Mouse (Mus musculus): ENCODE measurements around the gene Spryd4. TPM values are rescaled to one million over a fixed set of nuclear protein-coding genes. Genes with fewer than 3 reads are reported as not detected.
"Not testable (repeated sequence)": the region's sequence is repeated elsewhere in the genome, so short reads cannot be mapped to it uniquely, and the experiment has no call there.

Spryd4 gene
- polyA plus RNA-seq (2015; fragmentation: Nextera tagmentation; extraction: Ambion mirVana): 26.2 and 29.0 TPM in 2 replicates

DNA sequence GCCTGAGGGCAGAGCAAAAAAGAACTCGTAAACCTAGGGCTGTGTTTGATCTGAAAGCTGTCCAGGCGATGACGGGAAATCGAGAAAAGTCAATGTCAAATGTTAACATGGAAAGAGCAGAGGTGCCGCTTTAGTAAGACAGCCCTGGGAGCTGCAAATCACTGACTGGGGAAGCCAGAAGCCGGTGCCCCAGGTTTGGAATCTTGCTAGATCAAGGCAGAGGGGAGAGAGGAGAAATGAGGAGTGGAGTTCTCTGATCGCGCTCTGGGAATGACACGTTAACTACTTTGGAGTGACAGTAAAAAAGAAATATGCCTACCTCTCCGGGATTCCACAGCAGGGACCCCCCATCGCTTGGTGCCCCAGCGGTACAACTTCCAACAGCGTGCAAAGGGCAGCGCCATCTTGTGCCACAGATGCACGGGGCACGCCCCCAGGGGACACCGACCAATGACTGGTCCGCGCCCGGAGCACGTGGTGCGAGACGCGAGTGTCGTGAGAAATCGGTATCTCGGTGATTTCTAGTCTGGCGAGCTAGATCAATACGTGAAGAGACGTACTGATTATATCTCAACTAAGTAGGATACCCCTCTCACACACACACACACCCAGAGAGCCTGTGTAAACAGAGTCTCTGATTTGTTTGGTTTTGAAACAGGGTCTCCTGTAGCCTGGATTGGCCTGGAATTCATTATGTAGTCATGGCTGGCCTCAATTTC is at the start of gene Spryd4:
TSS of gene Spryd4 (minus strand) at position 418 of the 719 bp plus-strand sequence.
- H3K4me3 ChIP-seq (replicated peaks): peak within 1 kb of the TSS; percentile 70
- peak; percentile 86 for ATAC-seq (ENCODE audit: insufficient read depth)

DNA sequence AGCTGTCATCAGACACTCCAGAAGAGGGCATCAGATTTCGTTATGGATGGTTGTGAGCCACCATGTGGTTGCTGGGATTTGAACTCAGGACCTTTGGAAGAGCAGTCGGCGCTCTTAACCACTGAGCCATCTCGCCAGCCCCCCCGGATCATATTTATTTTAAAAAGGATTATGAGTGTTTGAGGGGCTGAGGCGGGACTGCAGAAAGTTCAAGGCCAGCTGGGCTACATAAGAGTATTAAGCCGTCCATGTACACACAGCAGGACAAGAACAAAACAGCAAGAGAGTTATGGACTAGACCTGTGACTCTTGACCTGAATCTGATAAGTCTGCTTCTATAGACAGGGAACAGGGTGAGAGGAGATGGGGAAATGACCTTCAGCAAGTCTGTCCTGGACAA is 48.8 kb upstream of the Spryd4 start:
- H3K4me2 ChIP-seq; H3K4me1 ChIP-seq (replicated peaks); H3K27ac ChIP-seq (replicated peaks); ATAC-seq (ENCODE audit: insufficient read depth); H3K27me3 ChIP-seq; H3K4me3 ChIP-seq (replicated peaks); H3K9ac ChIP-seq; H3K9me3 ChIP-seq (replicated peaks); H3K36me3 ChIP-seq (replicated peaks): not testable (repeated sequence)
- 77% methylated on average over 7 of the region's 7 CpGs for WGBS (ENCODE audit: insufficient replicate concordance)

More for the DNA sequence above, at the start of gene Spryd4:
- H3K9ac ChIP-seq: peak within 1 kb of the TSS; percentile 67
- WGBS (ENCODE audit: insufficient replicate concordance): under 1% methylated on average over 30 of the region's 30 CpGs
- peak within 1 kb of the TSS; percentile 89 for H3K4me2 ChIP-seq
- H3K27ac ChIP-seq (replicated peaks): peak within 1 kb of the TSS; percentile 73
- H3K9me3 ChIP-seq (replicated peaks): no peaks in the 10 kb centered on the region
- peaks cover 18% of the 10 kb centered on the region; the same call in 1 of the 2 replicates for H3K36me3 ChIP-seq (replicated peaks)
- 0 out of 2 replicates have a peak, but pooled peaks cover 11% of the 10 kb centered on the region for H3K27me3 ChIP-seq
- H3K4me1 ChIP-seq (replicated peaks): peaks cover 31% of the 10 kb centered on the region

DNA sequence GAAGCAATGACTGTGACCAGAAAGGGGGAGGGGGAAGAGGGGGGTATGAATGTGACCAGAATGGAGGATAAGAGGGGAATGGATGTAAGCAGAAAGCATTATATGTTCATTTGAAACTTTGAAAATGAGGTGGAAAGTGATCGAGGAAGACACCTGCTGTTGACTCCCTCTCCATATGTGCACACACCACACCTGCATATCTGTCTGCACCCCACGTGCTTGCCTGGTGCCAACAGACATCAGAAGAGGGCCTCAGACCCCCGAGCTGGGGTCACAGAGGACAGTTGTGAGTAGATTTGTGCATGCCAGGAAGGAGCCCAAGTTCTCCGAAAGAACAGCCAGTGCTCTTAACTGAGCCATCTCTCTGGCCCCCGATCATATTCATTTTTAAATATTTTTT is 48.3 kb upstream of the Spryd4 start:
- Histone ChIP-seq H3K9me3 (replicated peaks) (no peaks in the 10 kb centered on the region), H3K9ac (no peak overlapping the region), H3K27me3 (no peaks in the 10 kb centered on the region), H3K4me1 (replicated peaks) (peaks cover 8% of the 10 kb centered on the region), H3K36me3 (replicated peaks) (no peaks in the 10 kb centered on the region), H3K4me2 (no peak overlapping the region), H3K27ac (replicated peaks) (no peak overlapping the region), H3K4me3 (replicated peaks) (no peak overlapping the region)
- 57% methylated on average over 5 of the region's 5 CpGs for WGBS (ENCODE audit: insufficient replicate concordance)
- no peak for ATAC-seq (ENCODE audit: insufficient read depth)

DNA sequence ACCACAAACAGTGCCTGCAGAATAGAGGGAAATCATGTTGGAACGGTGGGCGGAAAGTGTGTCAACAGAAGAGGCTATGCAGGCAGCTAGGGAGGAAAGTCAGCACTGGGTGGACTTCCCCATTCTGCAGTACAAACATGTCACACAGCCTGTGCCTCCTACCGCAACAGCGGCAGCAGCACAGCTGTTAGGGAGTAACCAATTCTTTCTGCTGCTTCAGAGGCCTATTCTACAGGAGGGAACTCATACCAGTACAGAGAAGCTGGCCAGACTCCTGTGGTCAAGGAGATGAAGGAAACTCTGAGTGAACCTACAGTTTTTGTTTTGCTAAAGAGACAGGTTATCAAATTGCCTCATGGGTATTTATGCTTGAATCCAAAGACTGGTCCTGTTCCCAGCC is 47.3 kb upstream of the Spryd4 start:
- H3K27ac ChIP-seq (replicated peaks): peak overlapping the region; percentile 30; the same call in 1 of the 2 replicates
- 0 out of 2 replicates have a peak, but pooled peaks have one; percentile 20 for ATAC-seq (ENCODE audit: insufficient read depth)

DNA sequence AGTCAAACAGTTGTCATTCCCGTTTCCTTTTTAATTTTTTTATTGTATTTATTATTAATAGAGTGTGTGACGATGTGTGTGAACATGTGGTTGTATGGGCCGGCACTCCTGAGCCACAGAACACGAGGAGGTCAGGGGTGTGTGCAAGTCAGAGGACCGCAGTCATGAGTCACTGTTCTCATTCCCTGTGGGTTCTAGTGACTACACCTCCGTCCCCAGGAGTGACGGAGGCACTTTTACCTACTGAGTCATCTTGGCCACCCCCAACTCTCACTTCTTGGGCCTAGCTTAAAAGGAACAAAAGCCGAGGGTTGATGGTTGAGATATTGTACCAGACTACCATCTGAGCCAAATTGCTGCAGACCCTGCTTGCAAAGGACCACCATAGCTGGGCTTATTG is 44.7 kb upstream of the Spryd4 start:
- no peak overlapping the region for H3K4me2 ChIP-seq
- WGBS (ENCODE audit: insufficient replicate concordance): 73% methylated on average over 8 of the region's 8 CpGs
- H3K4me3 ChIP-seq (replicated peaks): no peak overlapping the region
- no peak overlapping the region for H3K27ac ChIP-seq (replicated peaks)
- H3K36me3 ChIP-seq (replicated peaks): peaks cover 19% of the 10 kb centered on the region
- no peak for ATAC-seq (ENCODE audit: insufficient read depth)
- peaks cover 13% of the 10 kb centered on the region for H3K4me1 ChIP-seq (replicated peaks)
- no peaks in the 10 kb centered on the region for H3K27me3 ChIP-seq
- no peak overlapping the region for H3K9ac ChIP-seq
- H3K9me3 ChIP-seq (replicated peaks): no peaks in the 10 kb centered on the region

More for the DNA sequence above, 47.3 kb upstream of the Spryd4 start:
- Histone ChIP-seq H3K9ac (no peak overlapping the region), H3K27me3 (no peaks in the 10 kb centered on the region), H3K4me3 (replicated peaks) (no peak overlapping the region), H3K4me1 (replicated peaks) (peaks cover 11% of the 10 kb centered on the region), H3K36me3 (replicated peaks) (no peaks in the 10 kb centered on the region), H3K4me2 (no peak overlapping the region), H3K9me3 (replicated peaks) (no peaks in the 10 kb centered on the region)
- WGBS (ENCODE audit: insufficient replicate concordance): 13% methylated on average over 4 of the region's 4 CpGs

DNA sequence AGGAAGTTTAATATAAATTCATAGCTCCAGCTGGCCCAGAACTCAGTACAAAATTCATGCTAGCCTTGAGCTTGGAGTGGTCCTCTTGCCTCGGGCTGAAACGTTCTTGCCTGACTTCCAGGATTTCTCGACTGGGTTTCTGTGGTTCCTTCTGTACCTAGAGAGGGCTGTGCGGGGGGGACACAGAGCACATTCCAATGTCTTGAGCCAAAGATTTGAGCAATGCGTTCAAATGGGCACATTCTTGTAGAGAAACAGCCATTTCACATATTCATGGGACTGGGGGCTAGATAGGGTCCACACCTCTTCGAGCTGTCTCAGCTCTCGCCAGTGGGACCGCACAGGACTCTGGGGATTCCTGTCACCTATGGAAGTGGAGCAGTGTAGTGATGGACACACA is 44.3 kb upstream of the Spryd4 start:
- Histone ChIP-seq H3K9me3 (replicated peaks) (no peaks in the 10 kb centered on the region), H3K36me3 (replicated peaks) (peaks cover 23% of the 10 kb centered on the region), H3K4me3 (replicated peaks) (no peak overlapping the region), H3K27ac (replicated peaks) (no peak overlapping the region), H3K27me3 (no peaks in the 10 kb centered on the region), H3K4me1 (replicated peaks) (peaks cover 13% of the 10 kb centered on the region), H3K9ac (no peak overlapping the region), H3K4me2 (no peak overlapping the region)
- no peak for ATAC-seq (ENCODE audit: insufficient read depth)
- WGBS (ENCODE audit: insufficient replicate concordance): 75% methylated on average over 8 of the region's 8 CpGs

DNA sequence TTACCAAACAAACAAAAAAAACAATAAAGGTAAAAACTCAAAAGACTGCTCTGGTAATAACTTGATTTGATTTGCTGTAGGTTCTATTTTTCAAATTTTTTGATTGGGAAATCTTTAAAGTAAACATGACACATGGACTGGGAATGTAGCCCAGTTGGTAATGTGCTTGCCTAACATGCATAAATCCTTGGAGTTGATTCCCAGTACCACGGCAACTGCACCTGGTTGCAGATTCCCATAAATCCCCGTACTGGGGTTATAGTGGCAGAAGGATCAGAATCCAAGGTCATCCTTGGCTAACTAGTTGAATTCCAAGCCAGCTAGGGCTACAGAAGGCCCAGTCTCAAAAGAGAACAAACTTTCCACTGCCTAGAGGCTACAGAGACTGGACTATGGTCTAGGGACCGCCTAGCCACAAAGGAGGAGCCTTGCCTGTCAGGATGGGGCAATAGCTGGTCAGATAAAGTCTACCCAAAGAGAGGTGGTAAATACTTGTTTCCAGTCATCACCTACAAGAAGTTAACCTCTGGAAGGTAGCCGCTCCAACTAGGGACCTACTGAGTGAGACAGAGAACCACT is 42.2 kb upstream of the Spryd4 start, which contains the start of gene Apon:
TSS of gene Apon (plus strand) at position 420 of the 579 bp plus-strand sequence.
- no peak within 1 kb of the TSS for H3K4me3 ChIP-seq (replicated peaks)
- peak within 1 kb of the TSS; percentile 29 for H3K27ac ChIP-seq (replicated peaks)
- peaks cover 44% of the 10 kb centered on the region for H3K36me3 ChIP-seq (replicated peaks)
- H3K9ac ChIP-seq: no peak within 1 kb of the TSS
- H3K9me3 ChIP-seq (replicated peaks): no peaks in the 10 kb centered on the region
- H3K27me3 ChIP-seq: no peaks in the 10 kb centered on the region
- H3K4me2 ChIP-seq: no peak within 1 kb of the TSS
- peaks cover 6% of the 10 kb centered on the region; the same call in 1 of the 2 replicates for H3K4me1 ChIP-seq (replicated peaks)
- ATAC-seq (ENCODE audit: insufficient read depth): 0 out of 2 replicates have a peak, but pooled peaks have one; percentile 19
- 72% methylated on average over 4 of the region's 4 CpGs for WGBS (ENCODE audit: insufficient replicate concordance)

DNA sequence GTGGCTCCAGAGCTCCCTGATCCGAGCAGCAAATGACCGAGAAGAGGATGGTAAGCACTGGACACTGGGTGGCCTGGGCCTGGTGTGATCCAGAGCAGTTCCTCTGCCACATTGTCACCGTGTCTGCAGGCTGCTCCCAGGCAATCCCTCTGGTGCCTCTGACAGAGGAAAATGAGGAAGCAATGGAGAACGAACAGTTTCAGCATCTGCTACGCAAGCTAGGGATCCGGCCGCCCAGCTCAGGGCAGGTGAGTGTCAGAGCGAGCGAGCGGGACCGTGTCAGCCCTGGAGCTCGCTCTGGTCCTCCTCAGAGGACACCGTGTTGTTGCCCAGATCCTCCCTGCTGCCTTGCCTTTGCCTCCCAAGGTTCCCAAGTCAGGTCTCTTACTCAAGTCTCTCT is 39.0 kb upstream of the Spryd4 start:
- H3K36me3 ChIP-seq (replicated peaks): peaks cover 76% of the 10 kb centered on the region
- 83% methylated on average over 13 of the region's 13 CpGs for WGBS (ENCODE audit: insufficient replicate concordance)

DNA sequence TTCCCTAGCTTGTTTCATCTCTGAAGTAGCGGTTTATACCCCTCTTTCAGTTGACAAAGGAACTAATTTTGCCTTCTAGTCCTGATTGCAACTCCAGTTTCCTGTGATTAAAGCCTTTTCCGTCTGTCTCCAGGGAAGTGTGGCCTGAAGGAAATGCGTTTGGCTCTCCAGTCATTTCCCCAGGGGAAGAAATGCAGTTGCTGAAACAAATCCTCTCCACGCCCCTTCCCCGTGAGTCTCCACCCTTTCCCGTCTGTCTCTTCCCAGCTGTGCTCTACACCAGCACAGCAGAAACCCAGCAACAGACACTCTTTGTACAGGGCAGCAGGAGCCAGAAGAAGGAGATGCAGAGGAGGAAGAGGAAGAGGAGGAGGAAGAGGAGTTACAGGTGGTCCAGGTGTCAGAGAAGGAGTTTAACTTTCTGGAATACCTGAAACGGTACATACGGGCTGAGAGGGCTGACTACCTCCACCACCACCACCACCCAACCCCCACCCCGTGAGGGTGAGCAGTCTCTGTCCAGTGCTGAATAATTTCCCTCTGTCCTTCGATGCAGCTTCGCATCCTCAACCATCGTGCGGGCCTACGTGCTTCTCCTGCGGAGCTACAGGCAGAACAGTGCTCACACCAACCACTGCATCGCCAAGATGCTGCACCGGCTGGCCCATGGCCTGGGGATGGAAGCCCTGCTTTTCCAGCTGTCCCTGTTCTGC is 35.6 kb upstream of the Spryd4 start:
- no peak overlapping the region for H3K4me3 ChIP-seq (replicated peaks)
- no peak overlapping the region for H3K27ac ChIP-seq (replicated peaks)
- no peak overlapping the region for H3K9ac ChIP-seq
- no peak overlapping the region for H3K4me2 ChIP-seq
- H3K27me3 ChIP-seq: no peaks in the 10 kb centered on the region
- no peaks in the 10 kb centered on the region for H3K4me1 ChIP-seq (replicated peaks)
- H3K9me3 ChIP-seq (replicated peaks): no peaks in the 10 kb centered on the region
- ATAC-seq (ENCODE audit: insufficient read depth): no peak
- peaks cover 99% of the 10 kb centered on the region for H3K36me3 ChIP-seq (replicated peaks)
- WGBS (ENCODE audit: insufficient replicate concordance): 82% methylated on average over 17 of the region's 17 CpGs

More for the DNA sequence above, 39.0 kb upstream of the Spryd4 start:
- ATAC-seq (ENCODE audit: insufficient read depth): no peak
- Histone ChIP-seq H3K27ac (replicated peaks) (no peak overlapping the region), H3K9ac (no peak overlapping the region), H3K4me2 (no peak overlapping the region), H3K4me1 (replicated peaks) (peaks cover 5% of the 10 kb centered on the region; the same call in 1 of the 2 replicates), H3K27me3 (no peaks in the 10 kb centered on the region), H3K9me3 (replicated peaks) (no peaks in the 10 kb centered on the region), H3K4me3 (replicated peaks) (no peak overlapping the region)

DNA sequence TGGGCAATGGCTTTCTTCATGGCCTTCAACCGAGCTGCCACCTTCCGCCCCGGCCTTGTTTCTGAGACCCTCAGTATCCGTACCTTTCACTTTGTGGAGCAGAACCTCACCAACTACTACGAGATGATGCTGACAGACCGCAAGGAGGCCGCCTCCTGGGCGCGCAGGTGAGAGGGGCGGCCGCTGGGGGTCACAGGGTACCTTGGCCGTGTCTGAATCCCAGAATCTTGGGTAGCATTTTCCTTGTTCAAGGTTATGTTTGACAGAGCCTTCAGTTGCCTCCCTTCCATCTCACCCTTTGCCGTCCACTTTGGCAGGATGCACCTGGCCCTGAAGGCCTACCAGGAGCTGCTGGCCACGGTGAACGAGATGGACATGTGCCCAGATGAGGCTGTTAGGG is 32.5 kb upstream of the Spryd4 start:
- no peak for ATAC-seq (ENCODE audit: insufficient read depth)
- H3K9me3 ChIP-seq (replicated peaks): no peaks in the 10 kb centered on the region
- no peak overlapping the region for H3K4me2 ChIP-seq
- WGBS (ENCODE audit: insufficient replicate concordance): 91% methylated on average over 15 of the region's 15 CpGs
- H3K4me3 ChIP-seq (replicated peaks): no peak overlapping the region
- H3K9ac ChIP-seq: no peak overlapping the region
- no peak overlapping the region for H3K27ac ChIP-seq (replicated peaks)
- H3K27me3 ChIP-seq: no peaks in the 10 kb centered on the region
- H3K36me3 ChIP-seq (replicated peaks): peaks cover 99% of the 10 kb centered on the region
- peaks cover 12% of the 10 kb centered on the region for H3K4me1 ChIP-seq (replicated peaks)

DNA sequence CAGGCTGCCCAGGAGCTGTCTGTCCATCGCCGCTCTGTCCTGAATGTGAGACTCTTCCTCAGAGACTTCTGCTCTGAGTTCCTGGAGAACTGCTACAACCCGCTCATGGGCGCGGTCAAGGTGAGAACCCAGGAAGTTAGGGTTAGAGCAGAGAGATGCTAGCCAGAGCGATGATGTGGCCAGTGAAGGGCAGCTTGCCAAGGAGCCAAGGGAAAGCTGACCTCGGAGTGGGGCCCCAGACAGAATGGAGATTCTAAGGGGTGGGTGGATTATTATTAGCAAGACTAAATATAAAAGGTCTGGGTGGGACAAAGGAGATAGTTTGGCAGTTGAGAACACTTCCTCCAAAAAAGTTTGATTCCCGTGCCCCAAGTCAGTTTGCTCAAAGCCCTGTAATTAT is 31.6 kb upstream of the Spryd4 start:
- Histone ChIP-seq H3K9ac (no peak overlapping the region), H3K4me2 (no peak overlapping the region), H3K27ac (replicated peaks) (no peak overlapping the region), H3K36me3 (replicated peaks) (peaks cover 91% of the 10 kb centered on the region), H3K27me3 (no peaks in the 10 kb centered on the region), H3K4me1 (replicated peaks) (peaks cover 15% of the 10 kb centered on the region), H3K9me3 (replicated peaks) (no peaks in the 10 kb centered on the region), H3K4me3 (replicated peaks) (no peak overlapping the region)
- WGBS (ENCODE audit: insufficient replicate concordance): 88% methylated on average over 8 of the region's 8 CpGs
- ATAC-seq (ENCODE audit: insufficient read depth): no peak
